Mouse (Mus musculus): ENCODE measurements around the gene Iqschfp.

DNA sequence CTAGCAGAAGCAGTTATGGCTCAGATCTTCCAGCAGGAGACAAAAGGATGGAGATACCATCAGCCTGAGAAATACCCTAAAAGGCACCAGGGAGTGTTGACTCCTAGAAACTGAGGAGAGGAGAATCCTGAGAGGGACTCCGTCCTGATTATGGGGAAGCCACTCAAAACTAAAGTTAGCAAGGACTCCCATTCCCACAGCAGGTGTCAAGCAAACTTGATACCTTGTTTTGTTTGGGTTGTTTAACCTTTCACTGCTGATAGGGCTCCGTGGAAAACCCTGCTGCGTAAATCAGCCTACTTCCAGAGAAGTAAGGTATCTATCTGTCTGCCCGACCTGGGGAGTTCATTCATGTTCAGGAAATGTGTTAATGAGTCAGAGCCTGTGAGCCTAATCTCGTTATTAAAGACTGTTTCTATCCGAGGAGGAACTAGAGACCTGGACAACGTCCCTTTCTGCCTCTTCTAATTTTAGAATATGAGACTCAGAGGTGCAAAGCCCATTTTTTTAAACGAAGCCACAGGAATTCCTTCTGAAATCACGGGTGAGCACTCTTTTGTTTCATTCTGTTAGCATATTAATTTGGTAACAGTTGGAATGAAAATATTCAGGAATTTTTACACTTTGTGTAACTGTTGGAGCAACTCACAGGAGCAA lies 765.7 kb downstream of the Iqschfp start:
- TF ChIP-seq CTCF (IDR thresholded peaks at IDR 0.05; ENCODE audit: borderline replicate concordance, insufficient read depth, low read depth, low read length) (no peak), POLR2A (IDR thresholded peaks at IDR 0.05; ENCODE audit: borderline replicate concordance, insufficient read depth, low read length) (no peak)
